Mouse (Mus musculus): ENCODE data around the gene Plbd2. TPM values are rescaled to one million over a fixed set of nuclear protein-coding genes. Genes with fewer than 3 reads are reported as not detected.

Gene Plbd2
- polyA plus RNA-seq, 1 experiment from 2014 or later, result 63.6 TPM

GRCm38 (mm10) chr5:120476296-120476695, 27.1 kb downstream of the Plbd2 start, which contains the start of gene Sds:
Sds (plus strand) TSS chr5:120476526.
- no peaks in the 10 kb centered on the region for H3K9me3 ChIP-seq (ENCODE audit: control insufficient read depth)
- H3K4me1 ChIP-seq (replicated peaks; ENCODE audit: control insufficient read depth, insufficient read depth, low read length), result no peaks in the 10 kb centered on the region
- no peak within 1 kb of the TSS for H3K4me3 ChIP-seq (ENCODE audit: low read depth, low read length)
- no peak for TF ChIP-seq CTCF (IDR thresholded peaks at IDR 0.05; ENCODE audit: low read depth)
- no peak within 1 kb of the TSS for H3K9ac ChIP-seq (ENCODE audit: low read depth, low read length)
- 12% methylated on average over 13 of the region's 13 CpGs for WGBS
- ATAC-seq, result no peak
- H3K27me3 ChIP-seq (replicated peaks; ENCODE audit: control insufficient read depth, insufficient read depth, low read length), result peaks cover 3% of the 10 kb centered on the region; the same call in 1 of the 2 replicates
- H3K36me3 ChIP-seq (ENCODE audit: control insufficient read depth, insufficient read depth), result no peaks in the 10 kb centered on the region
- H3K4me2 ChIP-seq (replicated peaks; ENCODE audit: low read depth), result no peak within 1 kb of the TSS
- H3K27ac ChIP-seq (ENCODE audit: low read depth, low read length), result no peak within 1 kb of the TSS

GRCm38 (mm10) chr5:120475861-120476260, 27.6 kb downstream of the Plbd2 start:
- Histone ChIP-seq H3K9ac (ENCODE audit: low read depth, low read length) (no peak overlapping the region), H3K4me3 (ENCODE audit: low read depth, low read length) (no peak overlapping the region), H3K27me3 (replicated peaks; ENCODE audit: control insufficient read depth, insufficient read depth, low read length) (peaks cover 3% of the 10 kb centered on the region; the same call in 1 of the 2 replicates), H3K36me3 (ENCODE audit: control insufficient read depth, insufficient read depth) (no peaks in the 10 kb centered on the region), H3K9me3 (ENCODE audit: control insufficient read depth) (no peaks in the 10 kb centered on the region), H3K4me2 (replicated peaks; ENCODE audit: low read depth) (no peak overlapping the region), H3K27ac (ENCODE audit: low read depth, low read length) (no peak overlapping the region), H3K4me1 (replicated peaks; ENCODE audit: control insufficient read depth, insufficient read depth, low read length) (no peaks in the 10 kb centered on the region)
- no peak for ATAC-seq
- no peak for TF ChIP-seq CTCF (IDR thresholded peaks at IDR 0.05; ENCODE audit: low read depth)
- 57% methylated on average over 8 of the region's 8 CpGs for WGBS

DNA sequence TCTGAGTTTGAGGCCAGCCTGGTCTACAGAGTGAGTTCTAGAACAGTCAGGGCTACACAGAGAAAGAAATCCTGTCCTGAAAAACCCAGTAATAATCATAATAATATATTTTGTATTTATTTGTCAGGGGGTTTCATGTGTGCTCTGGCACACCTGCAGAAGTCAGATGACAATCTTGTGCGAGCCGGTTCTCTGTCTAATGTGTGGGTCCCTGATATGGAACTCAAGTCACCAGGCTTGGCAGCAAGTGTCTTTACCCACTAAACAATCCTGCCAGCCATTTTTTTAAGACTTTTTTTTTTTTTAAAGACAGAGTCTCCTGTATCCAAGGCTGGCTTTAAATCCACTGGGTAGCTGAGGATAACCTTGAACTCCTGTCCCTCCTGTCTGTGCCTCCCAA, 30.1 kb downstream of the Plbd2 start:
- Histone ChIP-seq H3K4me1 (replicated peaks; ENCODE audit: control insufficient read depth, insufficient read depth, low read length) (no peaks in the 10 kb centered on the region), H3K36me3 (ENCODE audit: control insufficient read depth, insufficient read depth) (no peaks in the 10 kb centered on the region), H3K4me2 (replicated peaks; ENCODE audit: low read depth) (no peak overlapping the region), H3K27me3 (replicated peaks; ENCODE audit: control insufficient read depth, insufficient read depth, low read length) (peaks cover 3% of the 10 kb centered on the region; the same call in 1 of the 2 replicates), H3K4me3 (ENCODE audit: low read depth, low read length) (no peak overlapping the region), H3K9ac (ENCODE audit: low read depth, low read length) (no peak overlapping the region), H3K9me3 (ENCODE audit: control insufficient read depth) (no peaks in the 10 kb centered on the region), H3K27ac (ENCODE audit: low read depth, low read length) (no peak overlapping the region)
- no peak for TF ChIP-seq CTCF (IDR thresholded peaks at IDR 0.05; ENCODE audit: low read depth)
- ATAC-seq, result no peak
- WGBS, result 87% methylated on average over 2 of the region's 2 CpGs

DNA sequence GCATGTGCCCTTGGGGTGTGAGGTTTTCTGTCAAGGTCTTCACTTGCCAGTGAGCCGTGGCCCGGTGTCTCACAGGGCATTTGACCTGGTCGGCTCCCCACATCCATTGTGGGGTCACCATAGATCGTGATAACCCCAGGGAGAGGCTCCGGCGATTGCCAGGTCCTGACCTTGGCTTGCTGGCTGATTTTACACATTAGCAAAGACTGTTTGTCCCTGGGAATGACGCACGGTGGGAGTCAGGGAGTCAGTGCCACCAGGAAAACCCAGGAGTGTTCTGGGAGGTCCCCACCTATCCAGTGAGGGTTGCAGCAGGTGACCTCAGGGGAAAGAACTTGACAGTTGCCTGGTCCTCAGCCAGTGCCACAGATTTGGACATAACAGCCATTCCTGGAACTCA, 30.7 kb downstream of the Plbd2 start, which contains the start of gene Sdsl:
Sdsl (minus strand) TSS at position 41 of the 400 bp plus-strand sequence.
- Histone ChIP-seq H3K27ac (ENCODE audit: low read depth, low read length) (no peak within 1 kb of the TSS), H3K4me1 (replicated peaks; ENCODE audit: control insufficient read depth, insufficient read depth, low read length) (no peaks in the 10 kb centered on the region), H3K27me3 (replicated peaks; ENCODE audit: control insufficient read depth, insufficient read depth, low read length) (peaks cover 3% of the 10 kb centered on the region; the same call in 1 of the 2 replicates), H3K4me3 (ENCODE audit: low read depth, low read length) (no peak within 1 kb of the TSS), H3K9me3 (ENCODE audit: control insufficient read depth) (no peaks in the 10 kb centered on the region), H3K36me3 (ENCODE audit: control insufficient read depth, insufficient read depth) (no peaks in the 10 kb centered on the region), H3K9ac (ENCODE audit: low read depth, low read length) (no peak within 1 kb of the TSS), H3K4me2 (replicated peaks; ENCODE audit: low read depth) (no peak within 1 kb of the TSS; the same call in 1 of the 2 replicates)
- TF ChIP-seq CTCF (IDR thresholded peaks at IDR 0.05; ENCODE audit: low read depth), result no peak
- 66% methylated on average over 8 of the region's 8 CpGs for WGBS
- ATAC-seq, result no peak

DNA sequence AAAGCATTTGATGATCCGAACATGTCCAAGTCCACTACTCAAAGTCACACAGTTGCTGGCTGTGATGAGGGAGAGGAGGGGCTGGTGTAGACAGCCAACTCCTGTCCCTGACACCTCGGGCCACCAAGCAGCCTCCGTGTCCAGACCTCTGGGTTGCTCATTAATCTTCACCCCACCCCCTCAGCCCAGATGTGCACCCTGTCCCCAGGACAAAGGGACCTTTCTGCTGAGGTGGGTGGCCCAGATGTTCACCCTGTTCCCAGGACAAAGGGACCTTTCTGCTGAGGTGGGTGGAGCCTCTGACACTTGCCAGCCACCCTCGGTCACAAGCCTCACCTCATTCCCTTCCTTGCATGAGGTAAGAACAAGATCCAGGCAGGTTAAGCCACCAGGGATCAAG, 31.9 kb downstream of the Plbd2 start:
- no peak for TF ChIP-seq CTCF (IDR thresholded peaks at IDR 0.05; ENCODE audit: low read depth)
- peak; percentile 78 for ATAC-seq
- no peaks in the 10 kb centered on the region for H3K9me3 ChIP-seq (ENCODE audit: control insufficient read depth)
- no peaks in the 10 kb centered on the region for H3K36me3 ChIP-seq (ENCODE audit: control insufficient read depth, insufficient read depth)
- H3K4me3 ChIP-seq (ENCODE audit: low read depth, low read length), result no peak overlapping the region
- H3K9ac ChIP-seq (ENCODE audit: low read depth, low read length), result no peak overlapping the region
- WGBS, result 25% methylated on average over 4 of the region's 4 CpGs
- no peak overlapping the region for H3K27ac ChIP-seq (ENCODE audit: low read depth, low read length)
- peak overlapping the region; percentile 24; the same call in 1 of the 2 replicates for H3K4me2 ChIP-seq (replicated peaks; ENCODE audit: low read depth)
- H3K4me1 ChIP-seq (replicated peaks; ENCODE audit: control insufficient read depth, insufficient read depth, low read length), result no peaks in the 10 kb centered on the region
- no peaks in the 10 kb centered on the region for H3K27me3 ChIP-seq (replicated peaks; ENCODE audit: control insufficient read depth, insufficient read depth, low read length)

GRCm38 (mm10) chr5:120468830-120469229, 34.6 kb downstream of the Plbd2 start:
- H3K9me3 ChIP-seq (ENCODE audit: control insufficient read depth), result no peaks in the 10 kb centered on the region
- H3K4me3 ChIP-seq (ENCODE audit: low read depth, low read length), result no peak overlapping the region
- no peaks in the 10 kb centered on the region for H3K4me1 ChIP-seq (replicated peaks; ENCODE audit: control insufficient read depth, insufficient read depth, low read length)
- H3K36me3 ChIP-seq (ENCODE audit: control insufficient read depth, insufficient read depth), result no peaks in the 10 kb centered on the region
- no peak for TF ChIP-seq CTCF (IDR thresholded peaks at IDR 0.05; ENCODE audit: low read depth)
- no peaks in the 10 kb centered on the region for H3K27me3 ChIP-seq (replicated peaks; ENCODE audit: control insufficient read depth, insufficient read depth, low read length)
- ATAC-seq, result no peak
- no peak overlapping the region for H3K27ac ChIP-seq (ENCODE audit: low read depth, low read length)
- 60% methylated on average over 6 of the region's 6 CpGs for WGBS
- no peak overlapping the region for H3K4me2 ChIP-seq (replicated peaks; ENCODE audit: low read depth)
- no peak overlapping the region for H3K9ac ChIP-seq (ENCODE audit: low read depth, low read length)

- Histone ChIP-seq H3K4me3 (ENCODE audit: low read depth, low read length) (no peak overlapping the region), H3K4me1 (replicated peaks; ENCODE audit: control insufficient read depth, insufficient read depth, low read length) (no peaks in the 10 kb centered on the region), H3K27me3 (replicated peaks; ENCODE audit: control insufficient read depth, insufficient read depth, low read length) (no peaks in the 10 kb centered on the region), H3K9ac (ENCODE audit: low read depth, low read length) (no peak overlapping the region), H3K36me3 (ENCODE audit: control insufficient read depth, insufficient read depth) (no peaks in the 10 kb centered on the region), H3K9me3 (ENCODE audit: control insufficient read depth) (no peaks in the 10 kb centered on the region), H3K4me2 (replicated peaks; ENCODE audit: low read depth) (no peak overlapping the region), H3K27ac (ENCODE audit: low read depth, low read length) (no peak overlapping the region)
- WGBS, result 48% methylated on average over 5 of the region's 5 CpGs
- TF ChIP-seq CTCF (IDR thresholded peaks at IDR 0.05; ENCODE audit: low read depth), result no peak
- no peak for ATAC-seq
These were observed 35.1 kb downstream of the Plbd2 start for GRCm38 (mm10) chr5:120468336-120468735.

Measured in intestine, postnatal 0 days (tissue).